Mouse (Mus musculus) embryonic facial prominence, embryonic 12.5 days (tissue): ENCODE data around the gene Clpp. TPM values are rescaled to one million over a fixed set of nuclear protein-coding genes. Genes with fewer than 3 reads are reported as not detected.

Source experiments
- ATAC-seq: fragments of 200-750 bp; cut with Nextera tagmentation; 2 replicates; pipeline ENCODE4 v1.8.0; 2017; ENCODE audit not compliant: insufficient number of reproducible peaks, insufficient read depth, low FRiP score, low TSS enrichment
- H3K27ac ChIP-seq: fragments of 300-500 bp; sonication (generic); 2 replicates; pipeline ENCODE4 v1.5.1; 2016; ENCODE audit warnings: mild to moderate bottlenecking
- H3K27me3 ChIP-seq: fragments of 300-500 bp; sonication (generic); 2 replicates; pipeline ENCODE4 v1.6.1; 2016; ENCODE audit warnings: mild to moderate bottlenecking, moderate library complexity
- H3K36me3 ChIP-seq: fragments of 300-500 bp; sonication (generic); 2 replicates; pipeline ENCODE4 v1.6.1; 2016; ENCODE audit warnings: mild to moderate bottlenecking
- H3K4me1 ChIP-seq: fragments of 300-500 bp; sonication (generic); 2 replicates; pipeline ENCODE4 v1.6.1; 2016
- H3K4me2 ChIP-seq: fragments of 300-500 bp; sonication (generic); replicated peaks from 2 replicates; pipeline ENCODE4 v1.6.1; 2016; ENCODE audit warnings: mild to moderate bottlenecking, moderate library complexity
- H3K4me3 ChIP-seq: fragments of 300-500 bp; sonication (generic); 2 replicates; pipeline ENCODE4 v1.5.1; 2016; ENCODE audit warnings: mild to moderate bottlenecking
- H3K9ac ChIP-seq: fragments of 300-500 bp; sonication (generic); 2 replicates; pipeline ENCODE4 v1.6.1; 2016; ENCODE audit warnings: mild to moderate bottlenecking, moderate library complexity
- H3K9me3 ChIP-seq: fragments of 300-500 bp; sonication (generic); 2 replicates; pipeline ENCODE4 v1.6.1; 2016; ENCODE audit warnings: mild to moderate bottlenecking, moderate library complexity
- WGBS: fragments of 180-500 bp; shearing (Covaris S2); methylation state at CpG from one replicate; pipeline ENCODE4 v1.1.7; 2016; 5-methylcytosine and 5-hydroxymethylcytosine counted together
- polyA plus RNA-seq: library from polyadenylated mRNA; unstranded; fragments of >200 nt; fragmentation: Nextera tagmentation; extraction: Ambion mirVana; gene quantifications from 2 replicates; pipeline ENCODE4 v1.2.1, GENCODE M21; 2016

Clpp gene
- polyA plus RNA-seq: 147 and 165 TPM in 2 replicates

GRCm38 (mm10) chr17:56990115-56990746 is at the start of gene Clpp:
Gene Clpp, plus strand, starts transcription at chr17:56990305.
- H3K27ac ChIP-seq: peak within 1 kb of the TSS; percentile 72
- ATAC-seq: peak; percentile 94
- peak within 1 kb of the TSS; percentile 77 for H3K9ac ChIP-seq
- H3K27me3 ChIP-seq: no peaks in the 10 kb centered on the region
- H3K4me3 ChIP-seq: peak within 1 kb of the TSS; percentile 88
- under 1% methylated on average over 52 of the region's 52 CpGs for WGBS
- H3K9me3 ChIP-seq: no peaks in the 10 kb centered on the region
- H3K36me3 ChIP-seq: peaks cover 33% of the 10 kb centered on the region
- H3K4me1 ChIP-seq: peaks cover 6% of the 10 kb centered on the region
- H3K4me2 ChIP-seq: peak within 1 kb of the TSS; percentile 68

DNA sequence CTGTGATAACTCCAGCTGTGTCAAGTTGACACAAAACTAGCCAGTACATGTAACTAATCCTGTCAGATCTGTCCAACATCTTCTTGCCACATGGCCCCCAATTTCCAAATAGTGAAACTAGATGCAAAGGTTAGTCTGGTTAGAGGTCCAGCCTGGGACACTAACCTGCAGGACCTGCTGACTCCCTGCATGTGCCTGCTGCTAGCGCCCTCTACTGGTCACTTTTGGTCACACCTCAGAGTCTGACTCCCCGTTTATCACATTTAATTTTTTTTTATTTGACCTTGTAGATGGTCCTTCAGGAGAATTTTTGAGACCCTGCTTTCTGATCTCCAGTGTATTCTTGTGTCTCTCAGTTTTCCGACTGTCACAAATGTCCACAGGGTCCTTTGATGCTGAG is 39.2 kb upstream of the Clpp start:
- H3K4me3 ChIP-seq: no peak overlapping the region
- no peak overlapping the region for H3K9ac ChIP-seq
- no peaks in the 10 kb centered on the region for H3K9me3 ChIP-seq
- 11% methylated on average over 3 of the region's 3 CpGs for WGBS
- no peaks in the 10 kb centered on the region; the same call in 1 of the 2 replicates for H3K27me3 ChIP-seq
- ATAC-seq: no peak
- no peak overlapping the region for H3K27ac ChIP-seq
- H3K36me3 ChIP-seq: no peaks in the 10 kb centered on the region
- H3K4me1 ChIP-seq: no peaks in the 10 kb centered on the region
- H3K4me2 ChIP-seq: no peak overlapping the region

GRCm38 (mm10) chr17:56952639-56953038 is 37.5 kb upstream of the Clpp start:
- Histone ChIP-seq H3K27ac (no peak overlapping the region), H3K9ac (no peak overlapping the region), H3K36me3 (no peaks in the 10 kb centered on the region), H3K4me1 (no peaks in the 10 kb centered on the region), H3K27me3 (no peaks in the 10 kb centered on the region; the same call in 1 of the 2 replicates), H3K4me3 (no peak overlapping the region), H3K9me3 (no peaks in the 10 kb centered on the region), H3K4me2 (no peak overlapping the region)
- WGBS: 91% methylated on average over 1 of the region's 1 CpGs
- ATAC-seq: no peak

- 81% methylated on average over 7 of the region's 7 CpGs for WGBS
- H3K9me3 ChIP-seq: no peaks in the 10 kb centered on the region
- no peak overlapping the region for H3K27ac ChIP-seq
Observed at GRCm38 (mm10) chr17:56954871-56955270, 35.2 kb upstream of the Clpp start.

GRCm38 (mm10) chr17:56957763-56958429 is 32.2 kb upstream of the Clpp start:
- Histone ChIP-seq H3K4me1 (no peaks in the 10 kb centered on the region), H3K36me3 (no peaks in the 10 kb centered on the region), H3K9me3 (no peaks in the 10 kb centered on the region), H3K4me3 (no peak overlapping the region), H3K4me2 (no peak overlapping the region), H3K27me3 (no peaks in the 10 kb centered on the region; the same call in 1 of the 2 replicates), H3K27ac (no peak overlapping the region), H3K9ac (no peak overlapping the region)
- WGBS: 30% methylated on average over 11 of the region's 11 CpGs
- ATAC-seq: no peak

More at GRCm38 (mm10) chr17:56954871-56955270, 35.2 kb upstream of the Clpp start:
- Histone ChIP-seq H3K4me2 (no peak overlapping the region), H3K27me3 (no peaks in the 10 kb centered on the region; the same call in 1 of the 2 replicates), H3K4me3 (no peak overlapping the region), H3K36me3 (no peaks in the 10 kb centered on the region), H3K9ac (no peak overlapping the region), H3K4me1 (no peaks in the 10 kb centered on the region)
- no peak for ATAC-seq

- 79% methylated on average over 4 of the region's 4 CpGs for WGBS
- H3K36me3 ChIP-seq: no peaks in the 10 kb centered on the region
- H3K4me2 ChIP-seq: no peak overlapping the region
- H3K9me3 ChIP-seq: no peaks in the 10 kb centered on the region
- no peak overlapping the region for H3K9ac ChIP-seq
- no peaks in the 10 kb centered on the region for H3K27me3 ChIP-seq
- ATAC-seq: no peak
- no peaks in the 10 kb centered on the region for H3K4me1 ChIP-seq
- H3K27ac ChIP-seq: no peak overlapping the region
- no peak overlapping the region for H3K4me3 ChIP-seq
Observed at GRCm38 (mm10) chr17:56958667-56959066, 31.4 kb upstream of the Clpp start.

- Histone ChIP-seq H3K27ac (no peak overlapping the region), H3K9ac (no peak overlapping the region), H3K4me1 (no peaks in the 10 kb centered on the region), H3K36me3 (no peaks in the 10 kb centered on the region), H3K27me3 (no peaks in the 10 kb centered on the region), H3K4me3 (no peak overlapping the region), H3K9me3 (no peaks in the 10 kb centered on the region), H3K4me2 (no peak overlapping the region)
- ATAC-seq: no peak
- WGBS: 88% methylated on average over 4 of the region's 4 CpGs
Observed at GRCm38 (mm10) chr17:56961880-56962279, 28.2 kb upstream of the Clpp start.

DNA sequence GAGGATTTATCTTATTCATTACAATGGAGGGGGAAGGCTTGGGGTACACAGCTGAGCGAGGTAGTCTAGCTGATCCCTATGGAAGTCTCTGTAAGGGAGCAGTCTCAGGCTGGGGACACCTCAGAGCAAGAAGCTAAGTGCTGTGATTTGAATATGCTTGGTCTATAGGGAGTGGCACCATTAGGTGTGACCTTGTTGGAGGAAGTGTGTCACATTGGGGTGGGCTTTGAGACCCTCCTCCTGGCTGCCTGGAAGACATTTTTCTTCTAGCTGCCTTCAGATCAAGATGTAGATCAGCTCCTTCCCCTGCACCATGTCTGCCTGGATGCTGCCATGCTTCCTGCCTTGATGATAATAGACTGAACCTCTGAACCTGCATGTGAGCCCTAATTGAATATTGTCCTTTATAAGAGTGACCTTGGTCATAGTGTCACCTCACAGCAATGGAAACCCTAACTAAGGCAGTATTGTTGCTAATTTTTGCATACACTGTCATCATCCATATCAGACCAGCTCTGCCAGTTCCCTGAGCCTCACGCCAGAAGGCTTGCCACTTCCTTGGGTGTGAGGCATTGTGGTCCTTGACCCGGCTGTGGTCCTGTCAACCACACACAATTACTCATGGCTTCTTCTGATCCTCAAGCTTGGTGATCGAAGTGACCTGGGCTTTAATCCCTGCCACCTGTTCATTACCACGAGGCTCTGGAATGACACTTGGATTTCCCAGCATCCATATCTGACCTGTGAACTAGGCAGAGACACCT is 27.3 kb upstream of the Clpp start:
- no peaks in the 10 kb centered on the region for H3K9me3 ChIP-seq
- WGBS: 73% methylated on average over 5 of the region's 5 CpGs

GRCm38 (mm10) chr17:56963646-56964045 is 26.5 kb upstream of the Clpp start:
- H3K27ac ChIP-seq: no peak overlapping the region
- no peak overlapping the region for H3K4me2 ChIP-seq
- no peaks in the 10 kb centered on the region for H3K36me3 ChIP-seq
- 76% methylated on average over 6 of the region's 6 CpGs for WGBS
- no peak overlapping the region for H3K4me3 ChIP-seq
- H3K27me3 ChIP-seq: no peaks in the 10 kb centered on the region
- no peak overlapping the region for H3K9ac ChIP-seq
- no peaks in the 10 kb centered on the region for H3K4me1 ChIP-seq
- H3K9me3 ChIP-seq: no peaks in the 10 kb centered on the region
- ATAC-seq: no peak

More for the DNA sequence above, 27.3 kb upstream of the Clpp start:
- H3K27ac ChIP-seq: no peak overlapping the region
- no peak overlapping the region for H3K9ac ChIP-seq
- H3K4me3 ChIP-seq: no peak overlapping the region
- H3K4me1 ChIP-seq: no peaks in the 10 kb centered on the region
- no peak overlapping the region for H3K4me2 ChIP-seq
- no peaks in the 10 kb centered on the region for H3K36me3 ChIP-seq
- ATAC-seq: no peak
- no peaks in the 10 kb centered on the region for H3K27me3 ChIP-seq

DNA sequence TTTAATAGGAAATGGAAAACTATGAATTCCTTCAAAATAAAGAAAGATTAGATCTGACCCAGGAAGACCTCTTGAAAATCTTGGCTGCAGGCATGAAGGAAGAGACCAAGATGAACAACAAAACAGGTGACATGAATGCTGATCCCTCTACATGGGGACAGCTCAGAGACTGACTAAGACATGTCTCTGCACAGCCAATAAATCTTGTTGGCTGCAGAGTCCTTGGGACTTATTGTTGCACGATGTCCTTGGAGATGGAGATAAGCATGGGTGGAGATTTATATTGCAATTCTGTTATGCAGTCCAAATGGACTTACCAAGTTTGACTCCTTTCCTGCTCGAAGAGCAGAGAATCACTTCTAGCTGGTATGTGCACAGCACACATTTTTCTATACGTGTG is 20.8 kb upstream of the Clpp start:
- H3K27me3 ChIP-seq: no peaks in the 10 kb centered on the region
- H3K36me3 ChIP-seq: no peaks in the 10 kb centered on the region
- H3K4me2 ChIP-seq: no peak overlapping the region
- no peak overlapping the region for H3K27ac ChIP-seq
- no peaks in the 10 kb centered on the region for H3K4me1 ChIP-seq
- WGBS: 68% methylated on average over 3 of the region's 3 CpGs
- no peaks in the 10 kb centered on the region for H3K9me3 ChIP-seq
- H3K4me3 ChIP-seq: no peak overlapping the region
- no peak for ATAC-seq
- H3K9ac ChIP-seq: no peak overlapping the region

GRCm38 (mm10) chr17:56970081-56970480 is 20.0 kb upstream of the Clpp start:
- Histone ChIP-seq H3K9me3 (no peaks in the 10 kb centered on the region), H3K9ac (no peak overlapping the region), H3K4me1 (no peaks in the 10 kb centered on the region), H3K27me3 (no peaks in the 10 kb centered on the region), H3K36me3 (no peaks in the 10 kb centered on the region), H3K4me2 (no peak overlapping the region), H3K4me3 (no peak overlapping the region), H3K27ac (no peak overlapping the region)
- ATAC-seq: no peak
- WGBS: 65% methylated on average over 5 of the region's 5 CpGs
